Mouse (Mus musculus) 416B (cell line): ENCODE data around the gene Cdkn3.

ENCODE experiments used
- DNase-seq: peaks from one replicate; pipeline ENCODE4 v3.0.0; 2011; ENCODE audit warnings: low read depth

The Cdkn3 gene

GRCm38 (mm10) chr14:46783327-46783926, 23.1 kb downstream of the Cdkn3 start:
- no peak for DNase-seq

GRCm38 (mm10) chr14:46785247-46785646, 24.9 kb downstream of the Cdkn3 start:
- no peak for DNase-seq

GRCm38 (mm10) chr14:46787454-46787786, 27.1 kb downstream of the Cdkn3 start:
- peak; percentile 37 for DNase-seq

- peak; percentile 86 for DNase-seq
Measured at GRCm38 (mm10) chr14:46787787-46788504, 27.6 kb downstream of the Cdkn3 start, which contains the start of gene Cnih1. Gene Cnih1, minus strand, starts transcription at chr14:46788411.

- no peak for DNase-seq
Measured at GRCm38 (mm10) chr14:46788505-46788901, 28.2 kb downstream of the Cdkn3 start.

GRCm38 (mm10) chr14:46790303-46790702, 30.0 kb downstream of the Cdkn3 start:
- peak; percentile 77 for DNase-seq

GRCm38 (mm10) chr14:46790723-46791122, 30.4 kb downstream of the Cdkn3 start:
- peak; percentile 73 for DNase-seq

- DNase-seq = peak; percentile 80
Measured at GRCm38 (mm10) chr14:46794157-46794556, 33.8 kb downstream of the Cdkn3 start.

- peak; percentile 74 for DNase-seq
Measured at GRCm38 (mm10) chr14:46800684-46801345, 40.5 kb downstream of the Cdkn3 start.

- DNase-seq = no peak
Measured at GRCm38 (mm10) chr14:46803259-46803658, 42.9 kb downstream of the Cdkn3 start.

- DNase-seq = no peak
Measured at GRCm38 (mm10) chr14:46803791-46804190, 43.5 kb downstream of the Cdkn3 start.

- no peak for DNase-seq
Measured at GRCm38 (mm10) chr14:46806186-46806585, 45.8 kb downstream of the Cdkn3 start.

GRCm38 (mm10) chr14:46807927-46808326, 47.6 kb downstream of the Cdkn3 start:
- no peak for DNase-seq

GRCm38 (mm10) chr14:46815640-46816039, 55.3 kb downstream of the Cdkn3 start:
- no peak for DNase-seq

GRCm38 (mm10) chr14:46816916-46817622, 56.7 kb downstream of the Cdkn3 start:
- no peak for DNase-seq

- peak; percentile 22 for DNase-seq
Measured at GRCm38 (mm10) chr14:46818743-46819142, 58.4 kb downstream of the Cdkn3 start.

- DNase-seq = peak; percentile 53
Measured at GRCm38 (mm10) chr14:46819961-46820360, 59.6 kb downstream of the Cdkn3 start.
